Mouse (Mus musculus) heart, adult 2 months (tissue): ENCODE data around the gene Camta1.

Source experiments
- CTCF ChIP-seq: fragments of 200-600 bp; IDR thresholded peaks from 2 replicates; pipeline ENCODE4 v1.8.1; 2022; ENCODE audit warnings: antibody characterized with exemption, mild to moderate bottlenecking, moderate library complexity
- EP300 ChIP-seq: fragments of 200-500 bp; IDR thresholded peaks from 2 replicates; pipeline ENCODE4 v1.6.1; 2011; ENCODE audit warnings: low read depth, low read length, control low read depth; ENCODE audit not compliant: insufficient read depth
- POLR2A ChIP-seq: fragments of 200-500 bp; IDR thresholded peaks from 2 replicates; pipeline ENCODE4 v1.6.1; 2011; ENCODE audit warnings: mild to moderate bottlenecking, low read depth, low read length, control low read depth; ENCODE audit not compliant: insufficient read depth

GRCm38 (mm10) chr4:150868161-150868560, 993.5 kb downstream of the Camta1 start:
- TF ChIP-seq POLR2A: no peak
- no peak for TF ChIP-seq CTCF
- no peak for TF ChIP-seq EP300
